Mouse (Mus musculus) liver, embryonic 11.5 days (tissue): ENCODE measurements around the gene Map4k5. TPM values are rescaled to one million over a fixed set of nuclear protein-coding genes. Genes with fewer than 3 reads are reported as not detected.

ENCODE experiments used
- ATAC-seq: fragments of 200-750 bp; cut with Nextera tagmentation; replicated peaks from 2 replicates; pipeline ENCODE4 v1.8.0; 2017; ENCODE audit warnings: moderate number of reproducible peaks, mild to moderate bottlenecking, moderate TSS enrichment, moderate library complexity; ENCODE audit not compliant: low FRiP score
- DNase-seq: peaks from one replicate; pipeline ENCODE4 v3.0.0-alpha.2; 2017; ENCODE audit warnings: low spot score
- H3K27ac ChIP-seq: fragments of 300-500 bp; sonication (generic); 2 replicates; pipeline ENCODE4 v1.5.1; 2014; ENCODE audit warnings: mild to moderate bottlenecking, low read depth, low read length, control low read depth
- H3K27me3 ChIP-seq: fragments of 300-500 bp; sonication (generic); replicated peaks from 2 replicates; pipeline ENCODE4 v1.6.1; 2014; ENCODE audit warnings: low read length, mixed read lengths; ENCODE audit not compliant: control insufficient read depth, insufficient read depth
- H3K36me3 ChIP-seq: fragments of 300-500 bp; sonication (generic); 2 replicates; pipeline ENCODE4 v1.6.1; 2014; ENCODE audit warnings: mild to moderate bottlenecking, low read length, moderate library complexity, mixed read lengths; ENCODE audit not compliant: control insufficient read depth, insufficient read depth
- H3K4me1 ChIP-seq: fragments of 300-500 bp; sonication (generic); replicated peaks from 2 replicates; pipeline ENCODE4 v1.6.1; 2014; ENCODE audit warnings: low read length, mixed read lengths; ENCODE audit not compliant: control insufficient read depth, insufficient read depth
- H3K4me2 ChIP-seq: fragments of 300-500 bp; sonication (generic); 2 replicates; pipeline ENCODE4 v1.6.1; 2014; ENCODE audit warnings: mild to moderate bottlenecking, control low read depth, moderate library complexity
- H3K4me3 ChIP-seq: fragments of 300-500 bp; sonication (generic); 2 replicates; pipeline ENCODE4 v1.5.1; 2014; ENCODE audit warnings: low read depth, low read length, control low read depth
- H3K9ac ChIP-seq: fragments of 300-500 bp; sonication (generic); 2 replicates; pipeline ENCODE4 v1.6.1; 2014; ENCODE audit warnings: low read depth, low read length, control low read depth
- H3K9me3 ChIP-seq: fragments of 300-500 bp; sonication (generic); 2 replicates; pipeline ENCODE4 v1.6.1; 2016; ENCODE audit warnings: low read length, inconsistent platforms, mixed read lengths; ENCODE audit not compliant: control insufficient read depth
- WGBS: fragments of 180-500 bp; shearing (Covaris S2); extraction: QIAGEN DNeasy Blood & Tissue Kit; methylation state at CpG from one replicate; pipeline ENCODE4 v1.1.7; 2014; 5-methylcytosine and 5-hydroxymethylcytosine counted together
- polyA plus RNA-seq: library from polyadenylated mRNA; unstranded; fragments of >200 nt; fragmentation: Nextera tagmentation; extraction: Ambion mirVana; gene quantifications from 2 replicates; pipeline ENCODE4 v1.2.1, GENCODE M21; 2014

Gene Map4k5
- polyA plus RNA-seq, 1 experiment from 2014 or later = 21.5 TPM

GRCm38 (mm10) chr12:69781480-69781879, 111.5 kb downstream of the Map4k5 start:
- Histone ChIP-seq H3K4me2 (no peak overlapping the region), H3K27ac (no peak overlapping the region), H3K36me3 (no peaks in the 10 kb centered on the region), H3K4me1 (peaks cover 25% of the 10 kb centered on the region), H3K4me3 (no peak overlapping the region), H3K9me3 (no peaks in the 10 kb centered on the region), H3K9ac (no peak overlapping the region), H3K27me3 (no peaks in the 10 kb centered on the region)
- DNase-seq = no peak
- 87% methylated on average over 8 of the region's 8 CpGs for WGBS
- ATAC-seq = no peak

GRCm38 (mm10) chr12:69777957-69778356, 115.0 kb downstream of the Map4k5 start:
- Histone ChIP-seq H3K4me3 (no peak overlapping the region), H3K27me3 (no peaks in the 10 kb centered on the region), H3K9me3 (no peaks in the 10 kb centered on the region), H3K4me1 (peaks cover 16% of the 10 kb centered on the region), H3K4me2 (no peak overlapping the region), H3K27ac (no peak overlapping the region), H3K36me3 (no peaks in the 10 kb centered on the region), H3K9ac (no peak overlapping the region)
- WGBS = 78% methylated on average over 2 of the region's 2 CpGs
- ATAC-seq (no peak), DNase-seq (no peak)

- peaks cover 12% of the 10 kb centered on the region for H3K4me1 ChIP-seq
- DNase-seq = no peak
- no peaks in the 10 kb centered on the region for H3K9me3 ChIP-seq
- no peak for ATAC-seq
- WGBS = 83% methylated on average over 6 of the region's 6 CpGs
- H3K27ac ChIP-seq = no peak overlapping the region
- H3K4me2 ChIP-seq = no peak overlapping the region
- H3K9ac ChIP-seq = no peak overlapping the region
- no peak overlapping the region for H3K4me3 ChIP-seq
- no peaks in the 10 kb centered on the region for H3K27me3 ChIP-seq
- no peaks in the 10 kb centered on the region for H3K36me3 ChIP-seq
These were observed 115.7 kb downstream of the Map4k5 start for GRCm38 (mm10) chr12:69777341-69777730.

DNA sequence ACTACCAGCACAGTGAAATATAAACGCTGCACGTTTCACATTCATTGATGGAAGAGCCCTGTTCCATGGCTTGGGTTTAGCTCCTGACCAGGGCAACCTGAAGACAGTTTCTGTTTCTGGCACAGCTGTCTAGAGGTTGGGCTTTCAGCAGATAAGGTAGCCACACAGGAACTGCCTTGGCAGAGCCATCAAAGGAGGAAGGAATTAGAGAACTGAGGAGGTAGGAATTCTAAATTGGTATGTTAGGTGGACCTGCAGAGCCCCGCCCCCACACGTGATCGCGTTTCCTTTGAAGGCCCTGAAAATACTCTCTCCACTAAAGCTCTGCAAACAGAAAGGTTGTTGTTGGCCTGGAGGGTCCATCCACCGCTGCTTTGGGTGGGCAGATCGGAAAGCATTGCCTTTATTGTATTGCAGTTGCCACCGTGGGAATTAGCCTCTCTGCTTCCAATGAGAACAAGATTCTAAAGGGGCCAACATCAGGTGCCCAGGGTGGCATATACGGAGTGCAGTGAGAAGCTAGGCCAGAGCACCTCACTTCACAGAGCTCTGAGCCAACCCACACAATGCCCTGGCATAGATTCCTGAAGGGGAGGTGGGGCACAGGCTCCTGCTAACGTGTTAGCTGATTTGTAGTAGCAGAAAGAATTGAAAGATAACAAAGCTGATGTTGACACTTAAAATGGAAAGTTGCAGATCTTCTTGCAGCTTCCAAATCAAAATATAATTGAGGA, 116.2 kb downstream of the Map4k5 start:
- peak; percentile 45; the same call in 1 of the 2 replicates for ATAC-seq

GRCm38 (mm10) chr12:69768841-69769240, 124.2 kb downstream of the Map4k5 start:
- ATAC-seq (peak; percentile 57), DNase-seq (no peak)
- Histone ChIP-seq H3K27ac (no peak overlapping the region), H3K4me1 (peaks cover 14% of the 10 kb centered on the region), H3K4me2 (no peak overlapping the region), H3K4me3 (no peak overlapping the region), H3K27me3 (no peaks in the 10 kb centered on the region), H3K9ac (no peak overlapping the region), H3K36me3 (no peaks in the 10 kb centered on the region), H3K9me3 (no peaks in the 10 kb centered on the region)
- WGBS = 40% methylated on average over 2 of the region's 2 CpGs

More for the DNA sequence above, 116.2 kb downstream of the Map4k5 start:
- Histone ChIP-seq H3K36me3 (no peaks in the 10 kb centered on the region), H3K9ac (no peak overlapping the region), H3K9me3 (no peaks in the 10 kb centered on the region), H3K27me3 (no peaks in the 10 kb centered on the region), H3K4me3 (no peak overlapping the region), H3K27ac (no peak overlapping the region), H3K4me1 (peaks cover 7% of the 10 kb centered on the region; the same call in 1 of the 2 replicates), H3K4me2 (no peak overlapping the region)
- no peak for DNase-seq
- WGBS = 62% methylated on average over 11 of the region's 11 CpGs

DNA sequence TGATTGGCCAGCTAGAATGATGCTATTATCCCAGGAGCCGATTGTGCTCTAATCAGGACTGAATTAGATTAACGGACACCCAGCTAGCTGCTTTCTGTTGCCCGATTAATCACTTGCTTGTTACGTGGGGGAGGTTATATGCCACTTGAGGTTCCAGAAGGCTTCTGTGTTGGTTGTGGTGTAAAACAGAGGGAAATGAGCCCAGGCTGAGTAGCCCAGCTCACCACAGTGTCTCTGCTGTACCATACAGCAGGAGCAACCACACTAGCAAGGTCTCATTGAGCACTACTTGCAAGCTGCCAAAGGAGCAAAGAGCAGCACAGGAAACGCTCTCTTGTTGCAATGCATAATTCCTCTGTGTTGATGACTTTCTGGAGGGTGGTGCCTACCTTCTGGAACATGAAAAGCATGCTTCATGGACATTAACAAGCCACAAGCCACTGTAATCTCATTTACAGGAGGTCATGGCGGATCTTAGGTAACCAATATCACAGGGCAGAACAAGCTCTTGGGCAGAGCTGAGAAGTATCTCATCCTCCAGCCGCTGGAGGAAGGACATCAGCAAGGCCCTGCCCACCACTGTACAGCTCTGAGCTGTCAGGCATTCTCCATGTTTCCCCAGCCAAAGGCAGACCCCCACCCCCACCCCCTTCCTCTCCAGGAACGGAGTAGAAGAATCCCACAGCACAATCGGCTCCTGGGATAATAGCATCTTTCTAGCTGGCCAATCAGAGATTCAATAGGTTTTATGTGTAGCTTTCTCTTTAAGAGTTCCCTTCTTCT, 125.3 kb downstream of the Map4k5 start:
- no peaks in the 10 kb centered on the region for H3K27me3 ChIP-seq
- no peak overlapping the region for H3K4me2 ChIP-seq
- ATAC-seq (no peak), DNase-seq (no peak)
- H3K36me3 ChIP-seq = no peaks in the 10 kb centered on the region
- H3K4me3 ChIP-seq = no peak overlapping the region
- H3K9ac ChIP-seq = no peak overlapping the region
- peaks cover 14% of the 10 kb centered on the region for H3K4me1 ChIP-seq
- 56% methylated on average over 9 of the region's 9 CpGs for WGBS
- H3K27ac ChIP-seq = peak overlapping the region; percentile 17; the same call in 1 of the 2 replicates
- H3K9me3 ChIP-seq = no peaks in the 10 kb centered on the region

GRCm38 (mm10) chr12:69766185-69766904, 126.7 kb downstream of the Map4k5 start:
- 67% methylated on average over 10 of the region's 10 CpGs for WGBS
- no peaks in the 10 kb centered on the region for H3K9me3 ChIP-seq
- no peak overlapping the region for H3K4me3 ChIP-seq
- no peak for DNase-seq
- no peak overlapping the region for H3K27ac ChIP-seq
- no peak overlapping the region for H3K4me2 ChIP-seq
- no peaks in the 10 kb centered on the region for H3K36me3 ChIP-seq
- no peaks in the 10 kb centered on the region for H3K27me3 ChIP-seq
- no peak for ATAC-seq
- H3K9ac ChIP-seq = no peak overlapping the region
- H3K4me1 ChIP-seq = peaks cover 14% of the 10 kb centered on the region

DNA sequence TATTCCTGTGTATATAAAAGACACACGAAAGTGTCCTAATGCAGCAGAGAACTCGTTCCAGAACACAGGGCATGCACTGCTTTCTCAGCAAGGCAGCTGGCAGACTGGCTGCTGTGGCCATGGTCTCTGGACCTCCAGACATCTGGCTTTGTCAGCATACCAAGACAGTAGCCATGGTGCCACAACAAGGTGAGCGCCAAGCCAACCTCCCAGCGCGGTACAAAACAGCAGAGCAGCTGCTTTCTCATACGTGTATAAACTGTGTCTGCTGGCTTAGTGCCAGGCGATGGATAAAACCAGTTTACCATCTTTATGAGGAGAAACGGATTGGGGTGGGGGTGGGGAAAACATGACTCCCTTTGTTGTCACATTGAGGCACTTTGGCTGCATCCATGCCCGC, 127.5 kb downstream of the Map4k5 start:
- Histone ChIP-seq H3K27me3 (no peaks in the 10 kb centered on the region), H3K36me3 (no peaks in the 10 kb centered on the region), H3K4me2 (no peak overlapping the region), H3K27ac (no peak overlapping the region), H3K4me1 (peaks cover 14% of the 10 kb centered on the region), H3K4me3 (no peak overlapping the region), H3K9me3 (no peaks in the 10 kb centered on the region), H3K9ac (no peak overlapping the region)
- DNase-seq (no peak), ATAC-seq (no peak)
- 89% methylated on average over 9 of the region's 9 CpGs for WGBS
